Mouse (Mus musculus): ENCODE measurements around the gene Usp25.

Gene Usp25

GRCm38 (mm10) chr16:77034329-77034728, 20.8 kb downstream of the Usp25 start:
- no peak for DNase-seq (ENCODE audit: low read depth, low spot score)

- no peak for DNase-seq (ENCODE audit: low read depth, low spot score)
Observed at GRCm38 (mm10) chr16:77034751-77035150, 21.2 kb downstream of the Usp25 start.

GRCm38 (mm10) chr16:77041573-77041972, 28.1 kb downstream of the Usp25 start:
- DNase-seq (ENCODE audit: low read depth, low spot score), result no peak

- DNase-seq (ENCODE audit: low read depth, low spot score), result no peak
Observed at GRCm38 (mm10) chr16:77043499-77043898, 30.0 kb downstream of the Usp25 start.

GRCm38 (mm10) chr16:77054184-77054583, 40.7 kb downstream of the Usp25 start:
- DNase-seq (ENCODE audit: low read depth, low spot score), result no peak

- no peak for DNase-seq (ENCODE audit: low read depth, low spot score)
Observed at GRCm38 (mm10) chr16:77055519-77056159, 42.1 kb downstream of the Usp25 start.

- no peak for DNase-seq (ENCODE audit: low read depth, low spot score)
Observed at GRCm38 (mm10) chr16:77056160-77056520, 42.6 kb downstream of the Usp25 start.

- DNase-seq (ENCODE audit: low read depth, low spot score), result no peak
Observed at GRCm38 (mm10) chr16:77058567-77058966, 45.1 kb downstream of the Usp25 start.

GRCm38 (mm10) chr16:77060166-77060565, 46.7 kb downstream of the Usp25 start:
- DNase-seq (ENCODE audit: low read depth, low spot score), result no peak

GRCm38 (mm10) chr16:77063916-77064315, 50.4 kb downstream of the Usp25 start:
- no peak for DNase-seq (ENCODE audit: low read depth, low spot score)

- DNase-seq (ENCODE audit: low read depth, low spot score), result no peak
Observed at GRCm38 (mm10) chr16:77076954-77077735, 63.6 kb downstream of the Usp25 start.

GRCm38 (mm10) chr16:77077736-77078005, 64.2 kb downstream of the Usp25 start:
- DNase-seq (ENCODE audit: low read depth, low spot score), result no peak

- no peak for DNase-seq (ENCODE audit: low read depth, low spot score)
Observed at GRCm38 (mm10) chr16:77084071-77084470, 70.6 kb downstream of the Usp25 start.

GRCm38 (mm10) chr16:77089806-77090205, 76.3 kb downstream of the Usp25 start:
- no peak for DNase-seq (ENCODE audit: low read depth, low spot score)

- DNase-seq (ENCODE audit: low read depth, low spot score), result no peak
Observed at GRCm38 (mm10) chr16:77093526-77093925, 80.0 kb downstream of the Usp25 start.

GRCm38 (mm10) chr16:77095017-77095551, 81.6 kb downstream of the Usp25 start:
- no peak for DNase-seq (ENCODE audit: low read depth, low spot score)

- DNase-seq (ENCODE audit: low read depth, low spot score), result peak; percentile 43
Observed at GRCm38 (mm10) chr16:77099018-77099869, 85.7 kb downstream of the Usp25 start.

- DNase-seq (ENCODE audit: low read depth, low spot score), result no peak
Observed at GRCm38 (mm10) chr16:77103637-77104264, 90.2 kb downstream of the Usp25 start.

GRCm38 (mm10) chr16:77111268-77111667, 97.8 kb downstream of the Usp25 start:
- DNase-seq (ENCODE audit: low read depth, low spot score), result no peak

- no peak for DNase-seq (ENCODE audit: low read depth, low spot score)
Observed at GRCm38 (mm10) chr16:77125908-77126307, 112.4 kb downstream of the Usp25 start.

GRCm38 (mm10) chr16:77128683-77129082, 115.2 kb downstream of the Usp25 start:
- DNase-seq (ENCODE audit: low read depth, low spot score), result peak; percentile 29

- DNase-seq (ENCODE audit: low read depth, low spot score), result no peak
Observed at GRCm38 (mm10) chr16:77133055-77133454, 119.5 kb downstream of the Usp25 start.

Data from embryo, embryonic 11.5 days (tissue).